Mouse (Mus musculus) heart, postnatal 0 days (tissue): ENCODE results near the gene Fndc8.

Experiments
- CTCF ChIP-seq: IDR thresholded peaks from 2 replicates; pipeline ENCODE4 v1.5.1; 2016; ENCODE audit warnings: antibody characterized with exemption, control low read depth, low read depth
- EP300 ChIP-seq: IDR thresholded peaks from 2 replicates; pipeline ENCODE4 v1.6.1; 2016; ENCODE audit warnings: antibody characterized with exemption, low read depth

DNA sequence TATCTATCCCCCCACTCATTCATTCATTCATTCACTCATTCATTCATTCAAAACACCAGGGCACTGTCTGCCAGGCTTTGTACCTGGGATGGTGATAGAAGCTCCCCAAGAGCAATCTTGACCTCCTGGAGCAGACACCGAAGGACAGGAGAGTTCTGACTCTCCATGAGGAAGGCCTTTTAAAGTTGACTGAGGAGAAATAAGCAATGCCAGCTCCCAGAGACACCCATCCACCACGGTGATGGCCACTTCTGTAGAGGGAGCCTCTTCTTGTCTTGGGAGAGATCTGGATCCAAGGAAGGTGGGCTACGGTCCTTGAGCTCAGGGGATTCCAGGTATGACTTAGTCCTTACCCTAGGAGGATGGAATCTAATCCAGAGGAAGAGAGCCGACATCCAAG, 18.3 kb downstream of the Fndc8 start, which contains the start of gene Unc45b:
- TF ChIP-seq CTCF (no peak), EP300 (no peak)
